Mouse (Mus musculus): ENCODE data around the gene Bcl3.

Bcl3 gene

GRCm38 (mm10) chr7:19820347-19821048 is 2.1 kb downstream of the Bcl3 start:
- ChIA-PET CTCF (interaction anchor here in 2 of 4 experiments (1.0 to 1.2 kb wide), 8 partner anchors 11 to 120 kb away, joined by 3 to 6 read pairs (median 3); no protein-coding TSS in a partner anchor), POLR2A (interaction anchor here in 3 of 4 experiments (0.6 to 7.3 kb wide), 10 partner anchors 7 to 530 kb away, joined by 3 to 171 read pairs (median 6); partner anchors contain the start of gene Apoe (in 1 of the 3))

DNA sequence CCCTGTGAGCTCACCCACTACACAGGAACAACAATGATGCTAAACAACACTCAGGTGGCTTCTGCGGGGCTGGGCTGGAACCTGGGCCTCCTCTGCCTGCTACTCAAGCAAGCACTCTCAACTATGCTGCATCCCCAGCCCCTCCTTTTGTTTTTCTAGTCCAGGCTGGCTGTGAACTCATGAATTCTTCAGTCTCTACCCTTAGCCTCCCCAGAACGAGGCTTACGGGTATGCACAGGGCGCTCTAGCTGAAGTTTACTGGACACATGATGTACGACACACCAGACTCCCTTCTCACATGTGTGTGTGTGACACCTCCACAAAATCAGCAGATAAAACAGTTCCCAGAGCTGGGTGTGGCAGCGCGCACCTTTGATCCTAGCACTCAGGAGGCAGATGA is 3.7 kb downstream of the Bcl3 start:
- POLR2A ChIA-PET = interaction anchor here (0.6 to 3.9 kb wide), 7 partner anchors 9 to 55 kb away, joined by 3 to 21 read pairs (median 5); no protein-coding TSS in a partner anchor
- CTCF ChIA-PET = interaction anchor here in 3 of 4 experiments (0.9 to 1.5 kb wide), 4 partner anchors 22 to 29 kb away, joined by 3 to 6 read pairs (median 4); partner anchors contain the start of gene Cblc (in 1 of the 3)

DNA sequence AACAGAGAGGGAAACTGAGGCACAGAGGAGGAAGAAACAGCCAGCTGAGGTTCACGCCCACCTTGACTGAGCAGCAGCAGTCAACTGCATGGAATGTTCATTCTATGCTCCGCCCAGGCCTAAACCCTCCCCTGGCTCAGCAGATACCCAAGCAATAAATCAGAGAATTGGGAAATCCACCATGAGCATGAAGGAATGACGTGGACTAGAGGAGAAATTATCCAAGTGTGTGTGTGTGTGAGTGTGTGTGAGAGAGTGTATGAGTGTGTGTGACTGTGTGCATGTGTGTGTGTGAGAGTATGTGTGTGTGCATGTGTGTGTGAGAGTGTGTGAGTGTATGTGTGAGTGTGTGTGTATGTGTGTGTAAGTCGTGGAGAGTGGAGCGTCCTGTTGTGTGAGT is 4.1 kb downstream of the Bcl3 start:
- ChIA-PET POLR2A (interaction anchor here in 3 of 4 experiments (0.6 to 10.5 kb wide), 9 partner anchors 6 to 49 kb away, joined by 3 to 171 read pairs (median 5); partner anchors contain the start of gene Bcl3 (in 1 of the 3)), CTCF (interaction anchor here in 3 of 4 experiments (0.9 to 1.5 kb wide), 5 partner anchors 21 to 31 kb away, joined by 3 to 6 read pairs (median 5); partner anchors contain the start of gene Cblc (in 1 of the 3))

GRCm38 (mm10) chr7:19817382-19818105 is 5.0 kb downstream of the Bcl3 start:
- ChIA-PET CTCF (interaction anchor here (0.6 to 1.5 kb wide), 13 partner anchors 14 to 412 kb away, joined by 3 to 6 read pairs (median 5); partner anchors contain the start of gene Cblc (in 2 of the 4)), POLR2A (interaction anchor here (0.6 to 10.5 kb wide), 22 partner anchors 7 to 552 kb away, joined by 3 to 171 read pairs (median 5); partner anchors contain the start of genes Apoc1 (in 1 of the 4), Apoe (in 1 of the 4), Bcl3 (in 1 of the 4) and Tomm40 (in 1 of the 4))

DNA sequence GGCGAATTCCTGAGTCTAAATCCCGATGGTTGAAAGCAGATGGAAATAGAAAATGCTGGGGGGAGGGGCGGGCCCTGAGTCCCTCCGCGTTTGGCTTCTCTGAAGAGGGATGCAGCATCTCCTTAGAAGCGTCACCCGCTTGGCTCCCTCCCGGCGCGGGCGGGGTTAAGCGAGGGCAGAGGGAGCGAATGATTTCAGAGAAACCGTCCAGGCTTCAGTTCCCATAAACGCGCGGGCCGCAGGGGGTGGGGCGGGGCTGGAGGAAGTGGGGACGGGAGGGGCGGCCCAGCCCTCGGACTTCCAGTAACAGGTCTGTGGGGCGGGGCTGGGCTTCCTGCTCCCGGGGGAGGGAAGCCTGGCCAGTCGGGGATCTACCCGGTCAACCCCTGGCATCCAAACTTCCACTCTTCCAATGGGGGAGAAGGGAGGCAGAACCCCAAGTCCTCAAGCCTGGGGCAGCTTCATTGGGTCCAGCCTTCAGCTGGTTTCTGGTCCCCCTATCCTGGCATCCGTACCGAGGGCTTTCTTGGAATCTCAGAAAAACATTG is 6.3 kb downstream of the Bcl3 start:
- CTCF ChIA-PET = interaction anchor here (0.6 to 4.0 kb wide), 17 partner anchors 7 to 685 kb away, joined by 3 to 13 read pairs (median 5); no protein-coding TSS in a partner anchor
- POLR2A ChIA-PET = interaction anchor here (0.7 to 10.5 kb wide), 44 partner anchors 6 to 587 kb away, joined by 3 to 171 read pairs (median 5); partner anchors contain the start of genes Bcl3 (in 3 of the 4), Apoc1 (in 1 of the 4), Apoe (in 1 of the 4) and Bcam (in 1 of the 4)

DNA sequence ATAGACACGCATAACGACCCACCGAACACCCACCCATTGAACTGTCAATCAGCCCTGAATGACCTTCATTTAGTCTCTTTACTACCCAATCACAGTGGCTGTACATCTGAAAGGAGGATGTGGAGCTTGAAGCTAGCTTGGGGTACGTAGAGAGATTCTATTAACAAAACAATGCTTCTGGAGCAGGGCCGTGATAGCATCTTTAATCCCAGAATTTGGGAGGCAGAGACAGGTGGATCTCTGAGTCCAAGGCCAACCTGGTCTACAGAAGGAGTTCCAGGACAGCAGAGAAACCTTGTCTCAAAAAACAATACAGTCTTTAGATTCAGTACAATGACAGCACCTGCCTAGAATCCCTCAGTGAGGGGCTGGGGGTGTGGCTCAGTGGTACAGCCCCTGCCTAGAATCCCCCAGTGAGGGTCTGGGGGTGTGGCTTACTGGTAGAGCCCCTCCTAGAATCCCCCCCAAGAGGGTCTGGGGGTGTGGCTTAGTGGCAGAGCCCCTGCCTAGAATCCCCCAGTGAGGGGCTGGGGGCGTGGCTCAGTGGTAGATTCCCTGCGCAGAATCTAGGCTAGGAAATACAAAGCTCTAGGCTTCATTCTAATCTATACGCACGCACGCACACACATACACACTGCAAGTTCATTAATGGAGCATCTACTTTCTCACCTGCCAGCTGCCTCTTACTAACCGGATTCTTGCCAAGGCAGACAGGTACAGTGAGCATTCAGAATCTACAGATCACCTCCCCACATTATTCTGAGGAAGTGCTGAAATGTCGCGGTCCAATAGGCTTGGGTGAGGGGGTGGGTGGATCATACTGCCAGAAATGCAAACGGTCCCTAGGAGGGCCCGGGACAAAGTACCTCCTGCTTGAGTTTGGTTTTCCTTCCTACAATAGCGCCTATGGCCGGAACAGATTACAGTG is 7.0 kb downstream of the Bcl3 start:
- ChIA-PET CTCF (interaction anchor here (0.6 to 4.0 kb wide), 30 partner anchors 8 to 684 kb away, joined by 3 to 18 read pairs (median 4); partner anchors contain the start of gene Cblc (in 1 of the 4)), POLR2A (interaction anchor here (0.5 to 10.5 kb wide), 77 partner anchors 7 to 587 kb away, joined by 3 to 171 read pairs (median 4); partner anchors contain the start of genes Bcl3 (in 3 of the 4), Apoe (in 2 of the 4), Tomm40 (in 2 of the 4) and Apoc1 (in 1 of the 4))

DNA sequence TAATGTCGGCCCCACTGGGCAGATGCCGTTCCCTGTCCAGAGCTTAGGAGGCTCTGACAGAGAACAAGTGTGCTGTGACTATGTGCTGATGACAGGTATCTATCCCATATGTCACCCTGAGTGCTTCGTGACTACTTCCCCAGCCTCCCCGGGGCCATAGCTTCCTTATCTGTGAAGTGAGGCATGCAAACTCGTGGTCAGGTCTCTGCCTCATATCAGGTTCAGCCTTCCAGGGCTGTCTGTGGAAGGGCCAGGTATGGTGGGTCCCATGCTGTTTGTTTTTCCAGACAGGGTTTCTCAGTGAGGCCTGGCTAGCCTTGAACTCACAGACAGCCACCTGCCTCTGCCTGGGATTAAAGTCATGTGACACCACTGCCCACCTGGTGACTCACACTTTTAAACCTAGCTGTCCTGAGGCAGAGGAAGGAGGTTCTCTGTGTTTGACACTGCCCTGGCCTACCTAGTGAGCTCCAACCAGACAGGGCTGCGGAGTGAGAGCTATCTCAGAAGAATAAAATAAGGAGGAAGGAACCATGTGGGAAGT is 8.9 kb downstream of the Bcl3 start:
- POLR2A ChIA-PET = interaction anchor here (0.6 to 10.5 kb wide), 27 partner anchors 8 to 126 kb away, joined by 3 to 171 read pairs (median 7); partner anchors contain the start of genes Bcl3 (in 4 of the 4), Apoe (in 2 of the 4), Bcam (in 1 of the 4) and Nectin2 (in 1 of the 4)

DNA sequence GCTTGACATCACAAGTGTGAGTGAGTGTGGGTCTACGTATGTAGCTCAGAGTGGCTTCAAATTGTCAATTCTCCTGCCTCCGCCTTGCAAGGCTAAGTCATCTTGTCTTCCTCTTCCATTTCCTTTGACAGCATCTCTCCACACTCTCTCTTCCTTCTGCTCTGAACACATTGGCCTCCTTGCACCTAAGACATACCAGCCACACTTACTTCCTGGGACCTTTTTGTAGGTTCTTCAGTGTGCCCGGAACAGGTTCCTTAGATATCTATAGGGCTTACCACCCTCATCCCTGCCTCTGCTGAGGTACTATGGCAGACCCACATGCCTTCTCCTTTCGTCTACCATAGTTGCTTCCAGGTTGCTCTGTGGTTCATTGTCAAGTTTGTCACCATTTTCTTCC is 9.4 kb downstream of the Bcl3 start:
- CTCF ChIA-PET = interaction anchor here (0.5 to 4.0 kb wide), 9 partner anchors 11 to 469 kb away, joined by 3 to 13 read pairs (median 4); no protein-coding TSS in a partner anchor

More for the DNA sequence above, 8.9 kb downstream of the Bcl3 start:
- CTCF ChIA-PET = interaction anchor here in 3 of 4 experiments (0.5 to 4.0 kb wide), 9 partner anchors 11 to 470 kb away, joined by 3 to 18 read pairs (median 4); no protein-coding TSS in a partner anchor

GRCm38 (mm10) chr7:19811114-19811513 is 11.5 kb downstream of the Bcl3 start:
- CTCF ChIA-PET = interaction anchor here in 3 of 4 experiments (0.6 to 7.3 kb wide), 13 partner anchors 8 to 524 kb away, joined by 3 to 46 read pairs (median 4); no protein-coding TSS in a partner anchor
- POLR2A ChIA-PET = interaction anchor here (0.7 to 10.5 kb wide), 17 partner anchors 8 to 162 kb away, joined by 3 to 171 read pairs (median 6); partner anchors contain the start of genes Bcl3 (in 3 of the 4), Bcam (in 1 of the 4) and Cblc (in 1 of the 4)

More for the DNA sequence above, 9.4 kb downstream of the Bcl3 start:
- POLR2A ChIA-PET = interaction anchor here (0.6 to 10.5 kb wide), 19 partner anchors 9 to 130 kb away, joined by 3 to 171 read pairs (median 8); partner anchors contain the start of genes Bcl3 (in 4 of the 4), Apoe (in 2 of the 4), Bcam (in 1 of the 4) and Cblc (in 1 of the 4)

DNA sequence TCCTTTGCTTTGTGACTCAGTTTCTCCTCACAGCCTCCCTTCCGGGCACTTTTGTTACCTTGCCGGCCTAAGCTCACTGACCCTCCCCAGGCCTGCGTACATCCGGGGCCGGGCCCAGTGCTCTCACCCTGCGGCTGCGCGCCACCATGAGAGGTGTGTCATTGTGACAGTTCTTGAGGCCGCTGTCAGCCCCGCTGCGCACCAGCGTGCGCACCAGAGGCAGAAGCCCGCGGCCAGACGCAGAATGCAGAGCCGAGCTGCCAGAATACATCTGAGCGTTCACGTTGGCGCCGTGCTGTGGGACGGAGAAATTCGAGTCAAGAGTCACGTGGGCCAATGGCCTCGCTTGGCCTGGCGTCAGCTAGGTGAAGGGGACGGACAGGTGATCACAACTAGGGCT is 13.2 kb downstream of the Bcl3 start:
- ChIA-PET POLR2A (interaction anchor here (0.5 to 10.5 kb wide), 30 partner anchors 9 to 335 kb away, joined by 3 to 171 read pairs (median 4); partner anchors contain the start of genes Bcl3 (in 2 of the 4), Cblc (in 2 of the 4), Apoc1 (in 1 of the 4) and Bcam (in 1 of the 4)), CTCF (interaction anchor here (0.7 to 7.3 kb wide), 16 partner anchors 9 to 140 kb away, joined by 3 to 46 read pairs (median 4); no protein-coding TSS in a partner anchor)

- POLR2A ChIA-PET = interaction anchor here in 3 of 4 experiments (0.6 to 1.7 kb wide), 8 partner anchors 8 to 108 kb away, joined by 3 to 10 read pairs (median 4); partner anchors contain the start of gene Bcam (in 1 of the 3)
- CTCF ChIA-PET = interaction anchor here in 3 of 4 experiments (0.7 to 7.3 kb wide), 10 partner anchors 17 to 83 kb away, joined by 3 to 46 read pairs (median 3); no protein-coding TSS in a partner anchor
These were observed 16.1 kb downstream of the Bcl3 start for GRCm38 (mm10) chr7:19806356-19806969.

GRCm38 (mm10) chr7:19802995-19803394 is 19.6 kb downstream of the Bcl3 start:
- POLR2A ChIA-PET = interaction anchor here (0.6 to 1.9 kb wide), 27 partner anchors 9 to 87 kb away, joined by 3 to 16 read pairs (median 6); partner anchors contain the start of genes Gm19345 (in 1 of the 4) and Tomm40 (in 1 of the 4)

GRCm38 (mm10) chr7:19800764-19801163 is 21.8 kb downstream of the Bcl3 start:
- ChIA-PET CTCF (interaction anchor here (0.5 to 4.3 kb wide), 67 partner anchors 8 to 437 kb away, joined by 3 to 106 read pairs (median 4); partner anchors contain the start of genes Bcam (in 2 of the 4), Clptm1 (in 1 of the 4), Gm19345 (in 1 of the 4) and Nectin2 (in 1 of the 4)), POLR2A (interaction anchor here (0.6 to 1.6 kb wide), 17 partner anchors 11 to 90 kb away, joined by 3 to 9 read pairs (median 3); no protein-coding TSS in a partner anchor)

More at GRCm38 (mm10) chr7:19802995-19803394, 19.6 kb downstream of the Bcl3 start:
- CTCF ChIA-PET = interaction anchor here (0.5 to 4.3 kb wide), 79 partner anchors 9 to 726 kb away, joined by 3 to 106 read pairs (median 5); partner anchors contain the start of genes Bcam (in 2 of the 4), Bcl3 (in 2 of the 4), Gm19345 (in 1 of the 4) and Nkpd1 (in 1 of the 4)
